Mouse (Mus musculus): ENCODE results near the gene Ube2z. TPM values are rescaled to one million over a fixed set of nuclear protein-coding genes. Genes with fewer than 3 reads are reported as not detected.

Gene Ube2z
- polyA plus RNA-seq, 1 experiment from 2014 or later, result 20.9 TPM

DNA sequence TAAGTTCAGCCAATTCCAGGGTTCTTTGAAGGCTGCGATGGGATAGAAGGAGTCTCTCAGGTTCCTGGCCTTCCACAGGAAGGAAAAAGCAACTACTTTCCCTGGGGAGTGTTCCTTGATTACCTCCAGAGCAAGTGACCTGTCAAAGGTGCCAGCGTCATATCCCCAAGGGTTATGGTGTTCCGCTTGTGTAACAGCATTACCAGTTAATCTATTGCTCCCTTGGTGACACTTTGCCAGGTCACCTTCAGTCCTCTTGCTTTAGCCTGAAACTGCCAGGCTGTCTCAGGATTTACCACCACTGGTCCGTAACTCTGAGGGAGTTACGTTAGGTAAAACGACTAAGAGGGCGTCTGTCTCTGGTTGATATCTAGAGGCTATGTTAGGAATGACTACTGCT, 5.2 kb upstream of the Ube2z start:
- DNase-seq (ENCODE audit: low spot score) (no peak), ATAC-seq (ENCODE audit: low FRiP score) (no peak)
- Histone ChIP-seq H3K9me3 (ENCODE audit: control insufficient read depth, low read length) (no peaks in the 10 kb centered on the region), H3K27ac (ENCODE audit: low read depth, low read length) (no peak overlapping the region), H3K36me3 (ENCODE audit: control insufficient read depth, insufficient read depth, low read length) (peaks cover 4% of the 10 kb centered on the region; the same call in 1 of the 2 replicates), H3K9ac (ENCODE audit: low read depth, low read length) (no peak overlapping the region), H3K4me1 (replicated peaks; ENCODE audit: control insufficient read depth, insufficient read depth, low read length) (peaks cover 3% of the 10 kb centered on the region; the same call in 1 of the 2 replicates), H3K4me3 (ENCODE audit: low read depth, low read length) (no peak overlapping the region), H3K27me3 (ENCODE audit: control insufficient read depth, insufficient read depth, low read length) (no peaks in the 10 kb centered on the region), H3K4me2 (replicated peaks; ENCODE audit: low read depth, low read length) (no peak overlapping the region)
- WGBS, result 91% methylated on average over 7 of the region's 7 CpGs

DNA sequence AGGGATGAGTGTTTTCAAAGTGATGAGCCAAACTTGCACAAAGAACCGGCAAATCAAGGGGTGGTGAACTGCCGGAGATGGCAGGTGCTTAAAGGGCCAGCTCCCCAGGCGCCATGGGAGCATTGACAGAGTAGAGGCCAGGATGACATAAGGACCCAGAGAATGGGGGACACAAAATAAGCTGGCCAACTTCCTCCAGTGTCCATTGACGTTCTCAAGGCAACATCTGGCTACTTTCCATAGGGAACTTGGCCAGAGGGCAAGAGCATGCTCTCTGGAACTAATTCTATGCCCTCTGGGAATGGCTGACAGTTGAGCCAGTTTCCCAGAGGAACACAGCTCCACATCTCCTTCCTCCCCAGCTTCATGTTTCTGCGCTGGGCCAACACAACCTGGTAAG, 3.0 kb upstream of the Ube2z start:
- Histone ChIP-seq H3K4me3 (ENCODE audit: low read depth, low read length) (no peak overlapping the region), H3K9me3 (ENCODE audit: control insufficient read depth, low read length) (no peaks in the 10 kb centered on the region), H3K4me2 (replicated peaks; ENCODE audit: low read depth, low read length) (no peak overlapping the region), H3K4me1 (replicated peaks; ENCODE audit: control insufficient read depth, insufficient read depth, low read length) (no peaks in the 10 kb centered on the region), H3K27ac (ENCODE audit: low read depth, low read length) (no peak overlapping the region), H3K9ac (ENCODE audit: low read depth, low read length) (no peak overlapping the region), H3K36me3 (ENCODE audit: control insufficient read depth, insufficient read depth, low read length) (peaks cover 4% of the 10 kb centered on the region; the same call in 1 of the 2 replicates), H3K27me3 (ENCODE audit: control insufficient read depth, insufficient read depth, low read length) (no peaks in the 10 kb centered on the region)
- DNase-seq (ENCODE audit: low spot score), result no peak
- 75% methylated on average over 5 of the region's 5 CpGs for WGBS
- ATAC-seq (ENCODE audit: low FRiP score), result no peak

DNA sequence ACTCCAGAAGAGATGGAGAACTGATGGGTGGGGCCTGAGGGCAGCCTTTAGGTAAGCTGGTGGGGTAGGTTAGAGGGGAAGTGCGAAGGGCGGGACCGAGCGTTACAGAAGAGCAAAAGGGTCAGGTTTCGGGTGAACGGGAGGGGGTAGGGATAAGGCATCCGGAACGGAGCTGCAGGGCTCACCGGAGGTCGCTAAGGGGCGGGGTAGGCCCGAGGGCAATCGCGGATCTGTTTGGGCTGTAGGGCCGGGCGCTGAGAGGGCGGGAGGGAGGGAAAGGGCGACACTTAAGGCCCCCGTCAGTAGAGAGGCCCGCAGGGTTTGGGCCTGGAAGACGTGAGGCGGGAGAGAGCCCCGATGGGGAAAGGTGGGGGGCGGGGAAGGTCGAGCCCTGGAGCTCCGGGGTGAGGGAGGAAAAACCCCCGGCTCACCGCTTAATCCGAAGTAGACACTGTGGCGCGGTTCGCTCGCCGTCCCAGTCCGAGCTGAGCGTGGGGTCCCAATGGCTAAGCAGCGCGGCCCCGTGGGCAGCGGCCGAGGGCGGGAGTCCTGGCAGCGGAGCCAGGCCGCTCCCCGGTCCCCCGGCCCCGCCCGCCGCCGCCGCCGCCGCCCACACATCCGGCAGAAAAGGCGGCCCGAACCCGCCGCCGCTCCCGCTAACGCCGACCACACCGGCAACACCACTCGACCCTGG, 520 bp downstream of the Ube2z start:
- ATAC-seq (ENCODE audit: low FRiP score) (peak; percentile 69), DNase-seq (ENCODE audit: low spot score) (peak; percentile 54)
- H3K9me3 ChIP-seq (ENCODE audit: control insufficient read depth, low read length), result no peaks in the 10 kb centered on the region
- H3K27ac ChIP-seq (ENCODE audit: low read depth, low read length), result peak overlapping the region; percentile 70
- H3K4me2 ChIP-seq (replicated peaks; ENCODE audit: low read depth, low read length), result peak overlapping the region; percentile 73
- peak overlapping the region; percentile 91 for H3K4me3 ChIP-seq (ENCODE audit: low read depth, low read length)
- H3K9ac ChIP-seq (ENCODE audit: low read depth, low read length), result peak overlapping the region; percentile 80
- H3K36me3 ChIP-seq (ENCODE audit: control insufficient read depth, insufficient read depth, low read length), result peaks cover 7% of the 10 kb centered on the region; the same call in 1 of the 2 replicates
- H3K27me3 ChIP-seq (ENCODE audit: control insufficient read depth, insufficient read depth, low read length), result no peaks in the 10 kb centered on the region
- WGBS, result under 1% methylated on average over 36 of the region's 64 CpGs
- no peaks in the 10 kb centered on the region for H3K4me1 ChIP-seq (replicated peaks; ENCODE audit: control insufficient read depth, insufficient read depth, low read length)

DNA sequence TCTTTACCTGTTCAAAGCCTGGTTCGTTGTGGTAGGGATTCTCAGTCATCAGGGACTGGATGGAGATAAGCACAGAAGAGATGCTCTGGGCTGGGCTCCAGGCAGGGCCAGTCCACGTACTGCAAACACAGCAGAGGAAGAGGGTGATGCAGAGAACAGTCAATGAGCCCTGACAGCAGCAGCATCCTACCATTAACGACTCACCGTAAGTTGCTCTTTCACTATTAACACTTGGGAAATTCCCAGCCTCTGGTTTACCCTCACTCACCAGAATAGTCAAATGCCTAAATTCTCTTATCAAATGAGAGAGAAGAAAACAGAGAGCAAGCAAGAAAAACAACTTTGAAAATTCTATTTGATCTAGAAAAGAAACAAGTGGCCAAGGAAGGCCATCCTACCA, 6.9 kb downstream of the Ube2z start:
- H3K9ac ChIP-seq (ENCODE audit: low read depth, low read length), result no peak overlapping the region
- H3K4me3 ChIP-seq (ENCODE audit: low read depth, low read length), result no peak overlapping the region
- H3K27ac ChIP-seq (ENCODE audit: low read depth, low read length), result no peak overlapping the region
- H3K4me1 ChIP-seq (replicated peaks; ENCODE audit: control insufficient read depth, insufficient read depth, low read length), result no peaks in the 10 kb centered on the region
- ATAC-seq (ENCODE audit: low FRiP score), result no peak
- H3K36me3 ChIP-seq (ENCODE audit: control insufficient read depth, insufficient read depth, low read length), result peaks cover 14% of the 10 kb centered on the region; the same call in 1 of the 2 replicates
- 95% methylated on average over 4 of the region's 4 CpGs for WGBS
- H3K9me3 ChIP-seq (ENCODE audit: control insufficient read depth, low read length), result no peaks in the 10 kb centered on the region
- no peaks in the 10 kb centered on the region for H3K27me3 ChIP-seq (ENCODE audit: control insufficient read depth, insufficient read depth, low read length)
- no peak for DNase-seq (ENCODE audit: low spot score)
- no peak overlapping the region for H3K4me2 ChIP-seq (replicated peaks; ENCODE audit: low read depth, low read length)

DNA sequence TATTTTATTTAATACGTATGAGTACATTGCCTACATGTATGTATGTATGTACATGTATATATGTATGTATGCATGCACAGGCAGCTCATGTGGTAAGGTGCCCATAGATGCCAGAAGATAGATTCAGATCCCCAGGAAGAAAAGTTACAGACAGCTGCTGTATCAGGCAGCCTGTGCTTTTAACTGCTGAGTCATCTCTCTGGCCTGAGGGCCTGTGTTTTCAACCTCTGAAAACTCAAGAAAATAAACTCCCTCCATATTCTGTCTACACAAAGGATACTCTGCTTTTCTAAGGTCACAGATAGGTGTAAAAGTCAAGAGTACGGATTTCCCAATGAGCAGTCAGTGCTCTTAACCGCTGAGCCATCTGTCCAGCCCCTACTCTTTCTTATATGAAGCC, 14.3 kb downstream of the Ube2z start:
- ATAC-seq (ENCODE audit: low FRiP score) (no peak), DNase-seq (ENCODE audit: low spot score) (no peak)
- Histone ChIP-seq H3K27ac (ENCODE audit: low read depth, low read length) (no peak overlapping the region), H3K4me2 (replicated peaks; ENCODE audit: low read depth, low read length) (no peak overlapping the region), H3K9ac (ENCODE audit: low read depth, low read length) (no peak overlapping the region), H3K36me3 (ENCODE audit: control insufficient read depth, insufficient read depth, low read length) (peaks cover 22% of the 10 kb centered on the region; the same call in 1 of the 2 replicates), H3K9me3 (ENCODE audit: control insufficient read depth, low read length) (no peaks in the 10 kb centered on the region), H3K27me3 (ENCODE audit: control insufficient read depth, insufficient read depth, low read length) (no peaks in the 10 kb centered on the region), H3K4me3 (ENCODE audit: low read depth, low read length) (no peak overlapping the region), H3K4me1 (replicated peaks; ENCODE audit: control insufficient read depth, insufficient read depth, low read length) (no peaks in the 10 kb centered on the region)
- WGBS, result 93% methylated on average over 3 of the region's 3 CpGs

DNA sequence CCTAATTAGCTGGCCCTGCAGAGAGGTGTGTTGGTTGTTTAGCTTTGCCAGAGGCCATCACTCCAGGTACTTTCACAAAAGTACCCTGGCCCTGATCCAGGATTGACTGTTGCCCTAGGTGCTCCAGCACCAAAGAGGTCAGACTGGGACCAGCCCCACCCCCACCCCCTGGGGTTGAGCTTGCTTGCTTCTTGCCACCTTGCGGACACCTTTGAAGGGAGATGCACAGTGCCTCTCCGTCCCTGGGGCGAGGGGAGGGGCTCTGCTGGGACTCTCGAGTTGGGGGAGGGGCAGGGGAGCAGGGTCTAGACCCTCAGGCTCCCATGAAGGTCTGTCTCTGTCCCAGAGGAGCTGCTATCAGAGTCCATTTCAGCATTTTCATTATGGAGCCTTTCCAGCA, 15.2 kb downstream of the Ube2z start:
- no peak overlapping the region for H3K4me2 ChIP-seq (replicated peaks; ENCODE audit: low read depth, low read length)
- H3K36me3 ChIP-seq (ENCODE audit: control insufficient read depth, insufficient read depth, low read length), result peaks cover 22% of the 10 kb centered on the region; the same call in 1 of the 2 replicates
- no peaks in the 10 kb centered on the region for H3K27me3 ChIP-seq (ENCODE audit: control insufficient read depth, insufficient read depth, low read length)
- ATAC-seq (ENCODE audit: low FRiP score) (no peak), DNase-seq (ENCODE audit: low spot score) (no peak)
- no peak overlapping the region for H3K27ac ChIP-seq (ENCODE audit: low read depth, low read length)
- WGBS, result 87% methylated on average over 4 of the region's 4 CpGs
- H3K4me1 ChIP-seq (replicated peaks; ENCODE audit: control insufficient read depth, insufficient read depth, low read length), result no peaks in the 10 kb centered on the region
- no peak overlapping the region for H3K9ac ChIP-seq (ENCODE audit: low read depth, low read length)
- H3K4me3 ChIP-seq (ENCODE audit: low read depth, low read length), result no peak overlapping the region
- H3K9me3 ChIP-seq (ENCODE audit: control insufficient read depth, low read length), result no peaks in the 10 kb centered on the region

DNA sequence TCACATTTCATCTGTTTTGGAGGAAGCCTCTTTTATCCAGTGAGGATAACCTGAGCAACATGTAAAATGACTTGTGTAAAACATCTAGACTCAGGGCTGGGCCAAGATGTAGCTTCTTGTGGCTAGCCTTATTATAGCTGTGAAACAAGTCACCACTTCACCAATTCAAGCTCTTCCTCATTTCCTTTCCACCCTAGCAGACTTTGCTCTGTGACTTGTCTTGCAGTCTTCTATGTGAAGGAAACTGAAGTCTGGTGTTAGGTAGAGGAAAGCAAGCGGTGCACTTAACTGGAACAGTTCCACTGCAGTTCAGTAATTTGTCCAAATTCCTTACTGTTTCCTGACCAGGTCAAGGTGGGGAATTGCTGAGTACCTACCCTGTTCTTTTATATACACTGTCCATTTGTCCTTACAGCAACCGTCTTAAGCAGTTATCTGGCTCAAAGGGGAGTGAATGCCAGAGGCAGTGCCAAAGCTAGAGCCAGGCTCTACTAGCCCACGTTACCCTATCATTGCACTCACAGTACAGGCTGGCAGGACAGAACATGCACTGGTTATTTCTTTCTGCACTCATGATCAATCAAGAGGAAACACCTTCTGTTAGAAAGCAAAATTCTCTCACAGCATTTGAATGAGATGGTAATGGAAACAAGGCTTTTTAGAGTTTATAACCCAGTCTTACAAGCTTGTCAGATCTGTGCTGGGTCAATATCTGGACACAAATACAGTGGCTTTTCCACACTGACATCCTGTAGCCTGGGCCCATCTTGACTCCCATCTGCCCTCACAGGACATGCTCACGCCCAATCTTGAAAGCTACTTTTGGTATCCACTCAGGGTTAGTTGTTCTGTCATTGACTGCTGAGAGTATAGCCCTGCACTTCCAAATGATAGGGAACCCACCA, 17.5 kb downstream of the Ube2z start:
- DNase-seq (ENCODE audit: low spot score) (no peak), ATAC-seq (ENCODE audit: low FRiP score) (no peak)
- Histone ChIP-seq H3K36me3 (ENCODE audit: control insufficient read depth, insufficient read depth, low read length) (peaks cover 19% of the 10 kb centered on the region; the same call in 1 of the 2 replicates), H3K4me1 (replicated peaks; ENCODE audit: control insufficient read depth, insufficient read depth, low read length) (no peaks in the 10 kb centered on the region), H3K4me3 (ENCODE audit: low read depth, low read length) (no peak overlapping the region), H3K27me3 (ENCODE audit: control insufficient read depth, insufficient read depth, low read length) (no peaks in the 10 kb centered on the region), H3K9me3 (ENCODE audit: control insufficient read depth, low read length) (no peaks in the 10 kb centered on the region), H3K27ac (ENCODE audit: low read depth, low read length) (no peak overlapping the region), H3K4me2 (replicated peaks; ENCODE audit: low read depth, low read length) (no peak overlapping the region), H3K9ac (ENCODE audit: low read depth, low read length) (no peak overlapping the region)
- WGBS, result 87% methylated on average over 4 of the region's 4 CpGs

DNA sequence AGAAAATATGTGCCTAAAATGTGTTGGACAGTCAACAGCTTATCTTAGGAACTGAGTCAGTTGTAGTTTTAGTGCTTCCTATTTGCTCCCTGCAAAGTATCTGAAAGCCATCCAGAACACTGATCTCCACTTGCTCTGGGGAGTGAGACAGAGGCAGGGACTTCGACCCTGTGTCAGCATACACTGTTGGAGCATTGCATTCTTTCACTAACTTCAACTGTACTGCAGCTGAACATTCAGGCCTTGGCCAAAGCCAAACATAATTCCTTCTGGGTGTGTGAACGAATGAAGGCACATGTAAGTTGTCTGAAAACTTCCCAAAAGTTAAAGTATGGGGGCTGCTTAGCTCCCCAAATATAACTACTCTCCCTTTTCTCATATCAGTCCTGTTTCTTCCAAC, 18.4 kb downstream of the Ube2z start:
- Histone ChIP-seq H3K4me1 (replicated peaks; ENCODE audit: control insufficient read depth, insufficient read depth, low read length) (no peaks in the 10 kb centered on the region), H3K27ac (ENCODE audit: low read depth, low read length) (no peak overlapping the region), H3K4me3 (ENCODE audit: low read depth, low read length) (no peak overlapping the region), H3K9ac (ENCODE audit: low read depth, low read length) (no peak overlapping the region), H3K4me2 (replicated peaks; ENCODE audit: low read depth, low read length) (no peak overlapping the region), H3K9me3 (ENCODE audit: control insufficient read depth, low read length) (no peaks in the 10 kb centered on the region), H3K27me3 (ENCODE audit: control insufficient read depth, insufficient read depth, low read length) (no peaks in the 10 kb centered on the region), H3K36me3 (ENCODE audit: control insufficient read depth, insufficient read depth, low read length) (peaks cover 18% of the 10 kb centered on the region; the same call in 1 of the 2 replicates)
- WGBS, result 81% methylated on average over 2 of the region's 2 CpGs
- DNase-seq (ENCODE audit: low spot score) (no peak), ATAC-seq (ENCODE audit: low FRiP score) (no peak)
